Mouse (Mus musculus) erythroblast, adult 5-6 weeks (primary cell): ENCODE measurements around the gene Pdrg1. TPM values are rescaled to one million over a fixed set of nuclear protein-coding genes. Genes with fewer than 3 reads are reported as not detected.

Experiments used
- ATAC-seq: replicated peaks from 2 replicates; pipeline ENCODE4 v1.8.0; 2016; ENCODE audit warnings: moderate number of reproducible peaks, mild to moderate bottlenecking, moderate TSS enrichment, inconsistent platforms; ENCODE audit not compliant: poor library complexity, low FRiP score, severe bottlenecking
- total RNA-seq, 2 experiments: library from RNA; stranded (forward) in 1 of 2; stranded (reverse) in 1 of 2; fragments of 150-400 nt in 1 of 2; fragments of 200-764, 138-1000 nt in 1 of 2; gene quantifications; 2 replicates each; pipeline versions ENCODE4 v1.2.3 to v1.2.4; 2015 to 2017; ENCODE audit warnings: low replicate concordance in 2 of 2

Gene Pdrg1
- total RNA-seq, 2 experiments from 2014 or later = 2.6 to 6.5 TPM

DNA sequence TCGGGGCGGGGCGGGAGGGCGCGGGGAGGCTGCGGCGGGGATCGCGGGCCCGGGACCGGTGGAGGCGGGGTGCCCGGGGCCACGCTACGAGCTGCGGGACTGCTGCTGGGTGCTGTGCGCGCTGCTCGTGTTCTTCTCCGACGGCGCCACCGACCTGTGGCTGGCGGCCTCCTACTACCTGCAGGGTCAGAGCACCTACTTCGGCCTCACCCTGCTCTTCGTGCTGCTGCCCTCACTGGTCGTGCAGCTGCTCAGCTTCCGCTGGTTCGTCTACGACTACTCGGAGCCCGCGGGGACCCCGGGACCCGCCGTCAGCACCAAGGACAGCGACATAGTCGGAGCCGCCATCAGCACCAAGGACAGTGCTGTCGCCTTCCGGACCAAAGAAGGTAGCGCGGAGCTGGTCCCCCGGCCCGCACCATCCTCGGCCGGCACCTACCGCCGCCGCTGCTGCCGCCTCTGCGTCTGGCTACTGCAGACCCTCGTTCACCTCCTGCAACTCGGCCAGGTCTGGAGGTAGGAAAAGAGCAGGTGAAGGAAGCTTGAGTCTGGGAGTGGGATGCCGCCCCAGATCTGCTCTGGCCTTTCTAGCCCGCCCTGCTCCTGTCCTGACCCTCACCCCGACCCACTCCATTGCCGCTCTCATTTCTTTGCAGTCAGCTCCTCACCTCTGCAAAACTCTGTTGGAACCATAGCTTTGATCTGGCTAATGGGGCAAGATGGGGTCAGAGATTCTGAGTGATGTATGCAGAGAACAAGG is 17.0 kb upstream of the Pdrg1 start:
- no peak for ATAC-seq

DNA sequence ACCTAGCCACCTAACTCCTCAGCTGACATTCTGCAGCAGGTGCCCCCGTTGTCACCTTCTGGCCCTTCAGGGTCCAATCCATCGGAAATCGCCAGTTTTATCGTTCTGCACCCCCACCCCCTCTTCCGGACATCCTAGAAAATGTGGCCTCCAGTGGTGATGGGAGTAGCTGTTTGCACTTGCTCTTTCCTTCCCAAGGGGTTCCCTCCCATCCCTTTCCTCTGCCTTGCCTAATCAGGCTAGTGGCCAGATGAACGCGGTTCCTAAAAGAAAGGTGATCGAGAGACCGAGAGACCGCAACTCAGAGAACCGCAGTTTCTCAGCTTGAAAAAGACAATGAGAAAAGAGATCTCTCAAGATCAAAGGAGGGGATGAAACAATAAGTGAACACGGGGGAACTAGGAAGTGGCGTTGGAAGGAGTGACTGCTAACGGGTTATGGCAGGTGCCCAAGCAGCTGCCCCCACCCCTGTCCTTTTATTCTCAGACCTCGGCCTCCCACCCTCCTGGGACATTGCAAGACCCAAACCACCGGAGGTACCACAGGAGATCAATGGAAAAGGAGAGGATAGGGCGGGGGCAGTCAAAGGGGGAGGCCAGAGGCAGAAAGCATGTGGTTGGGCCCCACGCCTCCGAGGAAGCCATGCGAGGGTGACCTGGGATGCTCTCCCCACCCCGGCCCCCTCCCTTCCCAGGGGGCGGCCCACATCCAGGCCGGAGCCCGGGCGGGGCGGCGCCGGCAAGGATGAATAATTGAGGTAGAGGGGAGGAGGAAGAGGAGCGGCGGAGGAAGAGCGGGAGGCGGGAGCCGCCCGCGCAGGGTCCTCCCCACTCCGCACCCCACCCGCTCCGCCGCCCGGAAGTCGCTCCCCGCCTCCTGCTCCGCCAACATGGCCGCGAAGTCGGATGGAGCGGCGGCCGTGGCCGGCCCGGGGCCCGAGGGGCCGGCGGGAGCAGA is 16.2 kb upstream of the Pdrg1 start, which contains the start of gene Xkr7:
Xkr7 (plus strand) TSS at position 727 of the 957 bp plus-strand sequence.
- no peak for ATAC-seq

DNA sequence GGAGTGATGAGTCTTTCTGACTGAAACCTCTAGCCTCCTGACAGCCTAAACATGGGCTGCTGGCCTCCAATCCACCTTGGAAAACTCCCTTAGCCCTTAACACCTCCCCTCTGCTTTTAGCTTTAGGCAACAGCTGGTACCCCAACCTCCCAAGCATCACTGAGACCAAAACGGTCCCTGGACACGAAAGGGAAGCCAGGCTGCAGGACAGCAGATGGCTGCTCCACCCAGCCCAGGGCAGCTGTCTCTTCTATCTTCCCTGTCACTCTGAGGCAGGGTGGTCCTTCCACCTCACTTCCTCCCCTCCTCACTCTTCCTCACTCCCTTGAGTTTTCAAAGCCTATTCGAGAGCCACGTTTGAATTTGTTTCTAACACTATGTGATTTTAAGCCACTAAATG is 15.2 kb upstream of the Pdrg1 start:
- no peak for ATAC-seq

DNA sequence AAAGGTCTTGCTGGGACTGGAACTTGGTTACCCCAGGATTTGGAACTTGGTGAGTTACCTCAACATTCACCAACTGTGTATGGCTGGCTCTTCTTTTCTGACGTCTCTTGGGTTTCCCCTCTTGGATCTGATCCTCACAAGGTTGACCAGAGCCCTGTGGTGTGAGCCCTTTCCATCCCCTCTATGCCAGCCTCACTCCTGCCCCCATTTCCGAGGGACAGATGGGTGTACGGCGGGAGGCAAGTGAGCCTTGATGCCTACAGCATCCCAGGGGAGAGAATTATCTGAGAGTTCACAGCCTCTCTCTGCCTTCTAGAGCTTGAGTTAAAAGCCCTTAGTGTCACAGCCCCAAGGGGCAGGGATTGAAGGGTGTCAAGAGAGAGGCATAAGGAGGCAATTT is 12.3 kb upstream of the Pdrg1 start:
- ATAC-seq = no peak

DNA sequence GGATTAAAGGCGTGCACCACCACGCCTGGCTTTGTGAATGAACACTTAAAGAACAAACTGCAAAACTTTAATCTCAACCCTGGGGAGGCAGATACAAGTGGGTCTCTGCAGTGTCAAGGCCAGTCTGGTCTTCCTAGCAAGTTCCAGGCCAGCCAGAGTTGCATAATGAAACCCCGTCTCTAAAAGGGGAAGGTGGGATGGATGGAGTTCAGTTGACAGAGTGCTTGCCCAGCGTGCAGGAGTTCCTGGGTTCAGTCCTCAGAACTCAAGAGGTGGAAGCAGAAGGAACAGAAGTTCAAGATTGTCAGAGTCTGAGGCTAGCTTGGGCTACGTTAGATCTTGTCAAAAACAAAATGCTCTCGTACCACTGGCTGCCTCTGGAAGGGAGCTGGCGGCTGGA is 10.8 kb upstream of the Pdrg1 start:
- no peak for ATAC-seq

DNA sequence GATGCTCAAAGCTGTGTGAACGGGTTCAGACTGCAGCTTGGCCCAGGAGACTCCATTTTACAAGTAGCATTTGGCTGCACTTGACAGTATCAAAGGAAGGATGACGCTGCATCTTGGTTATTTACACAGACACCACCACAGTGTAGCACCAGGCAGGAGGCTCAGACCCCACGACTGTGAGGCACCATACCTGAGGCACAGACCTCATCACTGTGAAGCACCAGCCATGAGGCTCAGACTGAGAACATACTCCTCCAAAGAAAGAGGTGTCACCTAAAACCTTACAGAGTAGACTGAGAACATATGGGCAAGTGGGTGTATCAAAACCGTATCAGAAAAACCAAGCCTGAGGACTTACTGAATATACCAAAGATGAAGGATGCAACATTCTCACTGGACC is 7.6 kb upstream of the Pdrg1 start:
- ATAC-seq = no peak

DNA sequence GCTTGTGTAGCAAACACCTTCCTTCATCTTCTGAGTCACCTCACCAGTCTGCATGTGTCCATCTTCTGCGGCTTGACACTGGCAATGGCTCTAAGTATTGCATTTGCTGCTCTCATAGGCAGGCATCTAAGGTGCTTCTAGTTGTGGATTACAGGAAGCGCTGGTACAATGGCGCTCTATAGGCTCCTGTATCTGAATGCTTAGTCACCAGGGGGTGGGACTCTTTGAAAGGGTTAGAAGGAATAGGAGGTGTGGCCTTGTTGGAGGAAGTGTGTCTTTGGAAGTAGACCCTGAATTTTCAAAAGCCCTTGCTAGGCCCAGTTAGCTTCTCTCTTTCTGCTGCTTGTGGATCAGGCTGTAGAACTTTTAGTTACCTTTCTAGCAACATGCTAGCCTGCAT is 5.9 kb upstream of the Pdrg1 start:
- no peak for ATAC-seq

DNA sequence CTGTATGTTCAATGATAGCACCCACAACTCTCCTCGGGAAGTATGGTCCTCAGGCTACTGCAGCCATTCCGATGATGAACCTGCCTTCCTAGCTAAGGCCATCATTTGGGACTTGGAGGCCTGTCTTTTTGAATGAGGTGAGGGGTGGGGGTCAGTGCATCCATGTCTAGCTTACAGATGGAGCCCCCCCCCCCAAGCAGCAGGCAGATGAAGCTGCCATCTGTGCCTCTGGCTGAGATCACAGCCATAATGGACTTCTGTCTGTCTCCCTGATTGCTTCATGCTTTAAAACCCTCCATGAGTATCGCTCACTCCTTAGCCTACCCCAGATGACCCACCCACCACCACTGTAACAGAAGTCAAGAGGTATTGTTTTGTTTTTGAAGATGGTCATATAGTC is 4.1 kb upstream of the Pdrg1 start:
- ATAC-seq = no peak

DNA sequence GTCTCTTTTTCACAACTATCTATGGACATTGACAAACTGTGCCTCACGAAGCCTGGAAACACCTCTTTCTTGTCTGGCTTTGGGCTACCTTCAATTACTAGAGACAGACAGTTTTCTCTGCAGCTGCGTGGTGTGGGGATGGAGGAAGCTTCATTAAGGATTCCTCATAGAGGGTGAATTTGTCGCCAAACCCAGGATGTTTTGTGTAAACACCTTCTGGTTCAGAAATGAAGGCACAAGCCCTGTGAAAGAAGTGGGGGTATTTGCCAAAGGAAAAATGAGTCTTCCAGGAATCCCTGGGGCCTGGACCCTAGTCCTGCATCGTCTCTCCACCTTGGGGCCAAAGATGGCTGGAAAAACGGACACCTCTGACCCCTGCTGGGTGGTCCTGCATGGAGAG is 1.6 kb upstream of the Pdrg1 start:
- no peak for ATAC-seq

DNA sequence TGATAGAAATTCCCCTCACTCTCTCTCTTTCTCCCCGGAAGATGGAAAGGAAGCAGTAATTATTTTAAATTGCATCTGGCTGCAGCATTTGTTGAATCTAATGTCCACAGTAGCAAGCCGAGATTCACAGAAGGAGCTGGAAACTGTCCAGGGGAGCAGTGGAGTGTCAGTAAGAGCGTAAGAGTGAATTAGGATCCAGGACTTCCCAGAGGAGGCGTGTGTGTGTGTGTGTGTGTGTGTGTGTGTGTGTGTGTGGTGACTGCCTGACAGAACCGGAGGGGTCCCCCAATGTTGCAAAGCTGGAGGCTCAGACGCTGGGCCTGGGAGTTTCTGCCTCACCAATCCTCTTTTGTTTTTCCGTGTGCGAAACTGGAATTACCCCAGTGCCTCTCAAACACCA is 577 bp upstream of the Pdrg1 start:
- ATAC-seq = no peak

DNA sequence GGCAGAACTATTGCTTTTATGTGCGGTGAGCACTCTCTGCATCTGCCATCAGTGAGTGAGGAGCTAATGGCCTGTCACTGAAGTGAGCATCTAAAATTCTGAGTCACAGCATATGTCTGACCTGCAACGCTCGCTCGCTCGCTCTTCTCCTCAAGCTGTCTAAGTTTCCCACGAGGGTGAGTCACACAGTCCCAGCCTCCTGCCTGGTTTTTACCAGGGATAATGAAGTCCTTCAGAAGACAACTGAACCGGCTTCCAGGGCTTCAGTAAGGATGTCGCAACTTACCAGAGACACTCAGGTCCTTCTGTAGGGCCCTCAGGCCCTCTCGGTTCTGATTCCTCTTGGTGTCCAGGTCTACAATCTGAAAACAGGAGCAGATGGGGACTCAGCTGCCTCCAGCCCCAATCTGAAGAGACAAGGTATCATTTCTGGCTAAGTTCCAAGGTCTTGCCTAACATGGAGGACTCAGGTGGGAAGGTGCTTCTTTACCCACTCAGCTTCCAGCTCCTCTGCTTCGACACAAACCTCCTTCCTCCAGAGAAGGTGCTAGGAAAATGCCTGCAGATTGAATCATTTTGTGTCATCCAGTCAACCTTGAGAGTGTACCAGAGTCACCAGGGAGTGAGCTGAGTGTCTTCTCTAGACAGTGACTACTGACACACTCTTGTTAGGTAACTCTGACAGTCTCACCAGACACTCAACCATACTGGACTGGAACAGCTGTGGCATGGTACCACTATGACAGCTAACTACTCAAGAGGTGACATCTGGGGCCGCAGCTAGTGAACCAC is 1.3 kb downstream of the Pdrg1 start:
- ATAC-seq = no peak

DNA sequence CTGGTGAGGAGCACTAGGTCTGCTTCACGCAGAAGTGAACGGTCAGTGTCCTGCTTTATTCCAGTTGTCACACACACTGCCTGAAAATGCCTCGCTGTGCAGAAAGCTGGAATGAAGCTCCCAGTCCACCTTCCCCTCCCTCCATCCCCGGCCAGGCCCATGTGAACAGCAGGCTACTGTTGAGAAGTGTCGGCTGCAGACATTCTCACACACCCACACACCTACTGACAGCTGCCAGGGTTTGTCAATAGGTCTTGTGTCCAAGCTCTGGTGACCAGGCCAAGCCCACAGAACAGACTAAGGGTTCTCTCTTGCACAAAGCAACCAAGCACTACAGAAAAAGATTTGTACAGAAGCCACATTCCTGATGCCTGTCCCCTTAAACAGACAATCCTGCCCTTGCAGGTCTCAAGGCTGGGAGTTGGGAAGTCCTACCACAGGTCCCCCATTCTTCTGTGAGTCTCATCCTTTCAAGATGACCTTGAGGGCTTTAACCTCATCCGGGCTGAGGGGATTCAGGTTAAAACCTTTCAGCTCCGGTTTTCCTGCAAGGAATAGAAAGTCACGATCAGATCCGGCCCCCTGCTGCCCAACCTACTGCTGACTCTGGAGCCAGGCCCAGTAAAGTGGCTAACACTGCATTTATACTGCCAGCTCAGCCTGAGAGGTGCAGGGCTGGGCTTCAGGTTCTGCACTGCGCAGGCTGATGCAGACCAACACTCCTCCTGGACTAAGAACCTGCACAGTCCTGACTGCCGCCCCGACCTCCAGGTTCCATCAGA is 5.8 kb downstream of the Pdrg1 start:
- ATAC-seq = no peak

DNA sequence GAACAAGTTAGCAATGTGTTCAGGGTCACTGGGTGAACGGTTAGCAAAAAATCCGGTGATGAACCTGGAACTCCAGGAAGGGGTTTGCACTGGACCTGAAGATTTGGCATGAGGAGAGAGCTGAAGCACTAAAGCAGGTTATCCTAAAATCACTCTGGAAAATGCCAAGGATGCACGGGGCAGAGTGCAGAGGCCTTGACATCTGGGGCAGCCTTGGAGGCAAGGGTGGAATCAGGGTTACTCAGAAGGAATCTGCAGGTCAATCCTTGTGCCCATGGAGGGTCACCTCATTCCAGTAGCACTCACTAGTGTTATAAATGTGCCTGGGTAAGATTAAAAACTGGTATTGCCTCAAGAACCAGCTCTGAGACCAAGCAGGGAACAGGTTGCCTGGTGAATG is 9.2 kb downstream of the Pdrg1 start:
- ATAC-seq = no peak

DNA sequence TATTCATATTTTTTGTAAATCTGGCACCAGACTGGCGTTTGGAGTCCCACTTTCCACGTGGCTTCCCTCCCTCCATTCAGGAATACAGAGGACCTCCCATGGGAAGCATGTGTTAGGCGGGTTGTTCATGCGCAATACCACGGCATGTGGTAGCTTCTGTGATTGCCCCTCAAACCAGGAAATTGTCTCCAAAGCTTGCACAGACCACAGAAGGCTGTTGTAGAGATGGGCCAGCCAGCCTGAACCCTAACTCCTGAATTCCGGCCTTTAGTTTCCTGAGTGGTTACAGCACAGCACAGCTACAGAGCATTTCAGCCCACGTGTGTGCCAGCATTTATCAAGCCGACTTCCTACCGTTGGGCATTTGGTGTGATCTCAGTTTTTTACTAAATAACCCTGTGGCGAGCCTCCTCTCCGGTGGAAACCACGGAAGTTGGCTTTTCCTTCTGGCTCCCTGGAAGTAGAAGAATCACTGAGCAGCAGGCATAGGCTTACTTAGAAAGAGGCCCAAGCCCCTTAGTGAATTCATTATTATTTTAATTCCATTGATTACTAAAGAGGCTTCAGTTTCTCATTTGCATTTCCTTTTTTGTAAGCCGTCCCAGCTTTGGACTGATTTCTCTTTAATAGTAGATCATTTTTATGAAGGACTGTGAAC is 11.4 kb downstream of the Pdrg1 start:
- ATAC-seq = no peak

DNA sequence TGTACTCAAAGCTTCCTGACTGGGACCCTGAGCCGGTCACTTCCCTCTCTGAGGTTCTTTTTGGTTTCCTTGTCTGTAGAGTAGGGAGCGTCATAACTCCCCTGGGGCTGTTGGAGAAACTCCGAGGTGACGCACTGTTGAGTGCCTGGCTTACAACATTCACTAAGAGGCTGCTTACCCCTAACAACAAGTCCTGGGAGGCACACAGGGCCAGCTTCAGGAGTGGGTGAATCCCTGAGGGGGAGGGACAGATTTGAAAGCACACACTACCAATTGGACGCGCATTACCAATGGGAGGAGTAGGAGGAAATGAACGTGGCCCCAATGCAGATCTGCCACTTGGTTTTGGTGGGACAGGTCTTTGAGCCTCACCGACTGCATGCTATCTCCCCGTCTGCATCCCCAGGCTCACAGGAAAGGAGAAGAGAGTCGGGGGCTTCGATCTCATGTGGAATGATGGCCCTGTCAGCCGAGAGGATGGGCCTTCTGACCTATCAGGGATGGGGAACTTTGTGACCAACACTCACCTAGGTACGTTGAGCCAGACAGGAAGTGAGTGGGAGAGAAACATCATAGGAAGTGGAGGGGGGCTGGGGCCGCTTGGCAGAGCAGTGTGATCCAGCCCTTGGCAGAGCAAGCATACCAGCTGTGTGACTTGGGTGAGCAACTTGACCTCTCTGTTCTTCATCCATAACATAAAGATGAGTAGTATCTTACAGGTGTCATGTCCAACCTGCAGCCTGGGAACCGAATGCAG is 12.6 kb downstream of the Pdrg1 start:
- ATAC-seq = no peak

DNA sequence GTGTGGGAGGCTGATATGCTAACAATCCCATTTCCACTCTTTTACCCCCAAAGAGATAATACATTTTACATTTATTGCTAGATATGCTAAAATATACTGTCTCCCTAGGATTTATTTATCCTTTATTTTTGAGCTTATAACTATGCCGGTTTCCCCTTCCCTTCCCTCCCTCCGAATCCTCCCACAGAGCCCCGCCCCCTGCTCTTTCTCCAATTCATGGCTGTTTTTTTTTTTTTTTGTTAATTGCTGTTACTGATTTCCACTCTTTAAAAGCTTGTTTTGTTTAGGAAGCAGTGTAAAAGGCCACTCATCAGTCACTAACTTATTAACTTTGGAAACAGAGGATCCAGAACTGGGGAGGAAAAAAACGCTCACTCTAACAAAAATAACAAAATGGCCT is 18.2 kb downstream of the Pdrg1 start:
- no peak for ATAC-seq

DNA sequence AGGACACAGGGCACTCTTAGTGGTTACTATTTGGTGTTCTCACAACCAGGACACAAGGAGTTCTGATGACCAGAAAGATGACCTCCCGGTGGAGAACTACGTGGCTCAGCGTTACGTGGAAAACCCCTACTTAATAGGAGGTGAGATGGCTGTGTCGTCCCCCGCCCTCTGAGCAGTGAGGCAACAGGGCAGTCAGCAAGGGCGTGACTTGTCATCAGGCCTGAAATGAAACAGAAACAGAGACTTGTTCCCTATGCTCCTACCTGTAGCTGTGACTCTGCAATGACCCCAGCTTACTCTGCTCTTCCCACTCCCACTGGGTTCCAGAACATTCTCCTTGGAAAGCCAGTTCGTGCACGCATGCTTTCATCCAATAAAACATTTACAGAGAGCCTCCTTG is 23.7 kb downstream of the Pdrg1 start:
- ATAC-seq = no peak

DNA sequence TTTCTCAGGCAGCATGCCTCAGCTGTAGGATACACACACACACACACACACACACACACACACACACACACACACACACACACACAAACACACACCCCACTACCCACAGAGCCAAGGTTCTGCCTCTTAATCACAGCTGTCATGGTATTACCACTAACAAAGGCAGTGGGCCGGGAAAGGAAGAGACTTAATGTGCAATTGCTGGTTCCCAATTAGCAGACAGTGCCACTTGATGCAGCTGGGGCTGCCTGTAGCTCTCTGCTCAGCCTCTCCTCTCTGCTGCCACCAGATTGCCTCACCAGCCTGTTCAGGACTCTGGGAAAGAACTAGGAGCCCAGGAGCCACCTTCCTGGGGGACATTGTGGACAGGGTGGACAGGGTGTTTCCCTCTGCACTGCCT is 29.6 kb downstream of the Pdrg1 start:
- ATAC-seq = no peak
